Mouse (Mus musculus): ENCODE measurements around the gene Snapc5.

- TF ChIP-seq POLR2A (IDR thresholded peaks at IDR 0.05; ENCODE audit: low read depth, low read length) (no peak), CTCF (IDR thresholded peaks at IDR 0.05; ENCODE audit: borderline replicate concordance, insufficient read depth, low read length) (no peak)
Observed at GRCm38 (mm10) chr9:64202866-64203265, 23.8 kb downstream of the Snapc5 start.

Measured in embryonic fibroblast, embryonic 13.5 days (primary cell).